Mouse (Mus musculus) macrophage (primary cell): ENCODE data around the gene Mrc1. TPM values are rescaled to one million over a fixed set of nuclear protein-coding genes. Genes with fewer than 3 reads are reported as not detected.
"Not testable (repeated sequence)": the region's sequence is repeated elsewhere in the genome, so short reads cannot be mapped to it uniquely, and the experiment has no call there.

Experiments
- H3K27ac ChIP-seq: fragments of 350-480 bp; formaldehyde crosslinking; 2 replicates; pipeline ENCODE4 v1.9.0; 2021
- H3K36me3 ChIP-seq: fragments of 350-480 bp; formaldehyde crosslinking; 2 replicates; pipeline ENCODE4 v1.9.0; 2021; ENCODE audit errors: inconsistent target
- H3K4me3 ChIP-seq: fragments of 350-480 bp; formaldehyde crosslinking; 2 replicates; pipeline ENCODE4 v1.9.0; 2021; ENCODE audit errors: inconsistent target
- H3K79me2 ChIP-seq: fragments of 350-480 bp; formaldehyde crosslinking; 2 replicates; pipeline ENCODE4 v1.9.0; 2021; ENCODE audit errors: inconsistent target
- WGBS: methylation state at CpG from one replicate; pipeline ENCODE4 v1.1.7; 2026; ENCODE audit warnings: inconsistent platforms; ENCODE audit not compliant: missing documents; 5-methylcytosine and 5-hydroxymethylcytosine counted together
- polyA plus RNA-seq: library from polyadenylated mRNA; stranded (reverse); fragments of 250-400 nt; gene quantifications from 3 replicates; pipeline ENCODE4 v1.2.4, GENCODE M21; 2018; ENCODE audit warnings: inconsistent platforms
- total RNA-seq, 78 experiments: library from RNA; depleted of rRNA; stranded (reverse); fragments of 250-400 nt; gene quantifications; 1 replicate in 9 of 78; 2 replicates in 24 of 78; 3 replicates in 43 of 78; 4 replicates in 2 of 78; pipeline ENCODE4 v1.2.4; 2018; ENCODE audit warnings: inconsistent platforms in 56 of 78

Gene Mrc1
- 1,000 to 10,000 TPM in 1 of 26 experiments, 100 to 1,000 TPM in 23, 10 to 100 TPM in 2; 34.8 to 1,051 (median 333) TPM for total RNA-seq (2018; cell fraction: chromatin; rRNA removed)
- total RNA-seq (2018; cell fraction: cytosol; rRNA removed) = 100 to 1,000 TPM in 15 of 26 experiments, 10 to 100 TPM in 11; 59.1 to 579 (median 243) TPM
- 1,000 to 10,000 TPM in 7 of 26 experiments, 100 to 1,000 TPM in 19; 105 to 2,075 (median 421) TPM for total RNA-seq (2018; cell fraction: nucleus; rRNA removed)
- polyA plus RNA-seq = 311 to 697 TPM (median 500 TPM) in 3 replicates

- H3K27ac ChIP-seq = peak within 1 kb of the TSS; percentile 94
- H3K79me2 ChIP-seq = peaks cover 51% of the 10 kb centered on the region
- H3K36me3 ChIP-seq = no peaks in the 10 kb centered on the region
- 12% methylated on average over 3 of the region's 3 CpGs for WGBS
- H3K4me3 ChIP-seq = peak within 1 kb of the TSS; percentile 75
These were observed at the start of gene Mrc1 for GRCm38 (mm10) chr2:14229149-14229548. Gene Mrc1, plus strand, starts transcription at chr2:14229392.

- Histone ChIP-seq H3K79me2 (no peaks in the 10 kb centered on the region), H3K27ac (no peak overlapping the region), H3K4me3 (no peak overlapping the region), H3K36me3 (no peaks in the 10 kb centered on the region)
These were observed 44.8 kb upstream of the Mrc1 start for GRCm38 (mm10) chr2:14184375-14184774.

- Histone ChIP-seq H3K4me3 (no peak overlapping the region), H3K36me3 (no peaks in the 10 kb centered on the region), H3K27ac (peak overlapping the region; percentile 82), H3K79me2 (no peaks in the 10 kb centered on the region)
- WGBS = 69% methylated on average over 4 of the region's 4 CpGs
These were observed 38.5 kb upstream of the Mrc1 start for GRCm38 (mm10) chr2:14190684-14191083.

- H3K4me3 ChIP-seq = no peak overlapping the region
- H3K36me3 ChIP-seq = no peaks in the 10 kb centered on the region
- peak overlapping the region; percentile 82 for H3K27ac ChIP-seq
- no peaks in the 10 kb centered on the region for H3K79me2 ChIP-seq
- 53% methylated on average over 4 of the region's 4 CpGs for WGBS
These were observed 37.6 kb upstream of the Mrc1 start for GRCm38 (mm10) chr2:14191601-14192000.

GRCm38 (mm10) chr2:14192046-14192445 lies 37.1 kb upstream of the Mrc1 start:
- Histone ChIP-seq H3K79me2 (no peaks in the 10 kb centered on the region), H3K36me3 (no peaks in the 10 kb centered on the region), H3K4me3 (no peak overlapping the region), H3K27ac (peak overlapping the region; percentile 82)
- WGBS = 19% methylated on average over 6 of the region's 6 CpGs

- WGBS = no CpG with 5 or more reads among the region's 2 CpGs
These were observed 30.8 kb upstream of the Mrc1 start for GRCm38 (mm10) chr2:14198325-14198903.

GRCm38 (mm10) chr2:14199621-14200020 lies 29.6 kb upstream of the Mrc1 start:
- Histone ChIP-seq H3K4me3 (no peak overlapping the region), H3K27ac (peak overlapping the region; percentile 12; the same call in 1 of the 2 replicates), H3K36me3 (no peaks in the 10 kb centered on the region), H3K79me2 (no peaks in the 10 kb centered on the region)
- WGBS = 21% methylated on average over 2 of the region's 2 CpGs

More at GRCm38 (mm10) chr2:14198325-14198903, 30.8 kb upstream of the Mrc1 start:
- not testable (repeated sequence) for H3K36me3 ChIP-seq, H3K4me3 ChIP-seq, H3K27ac ChIP-seq, H3K79me2 ChIP-seq

GRCm38 (mm10) chr2:14200879-14201445 lies 28.2 kb upstream of the Mrc1 start:
- not testable (repeated sequence) for H3K27ac ChIP-seq, H3K4me3 ChIP-seq, H3K36me3 ChIP-seq, H3K79me2 ChIP-seq
- WGBS = no CpG with 5 or more reads among the region's 2 CpGs

GRCm38 (mm10) chr2:14204308-14204707 lies 24.9 kb upstream of the Mrc1 start:
- Histone ChIP-seq H3K4me3 (no peak overlapping the region), H3K27ac (peak overlapping the region; percentile 96), H3K79me2 (no peaks in the 10 kb centered on the region), H3K36me3 (no peaks in the 10 kb centered on the region)
- WGBS = 50% methylated on average over 1 of the region's 1 CpGs

GRCm38 (mm10) chr2:14206798-14207197 lies 22.4 kb upstream of the Mrc1 start:
- H3K27ac ChIP-seq = peak overlapping the region; percentile 96
- no peak overlapping the region for H3K4me3 ChIP-seq
- WGBS = 13% methylated on average over 3 of the region's 4 CpGs
- H3K79me2 ChIP-seq = no peaks in the 10 kb centered on the region
- H3K36me3 ChIP-seq = no peaks in the 10 kb centered on the region

GRCm38 (mm10) chr2:14210731-14211130 lies 18.5 kb upstream of the Mrc1 start:
- H3K79me2 ChIP-seq = no peaks in the 10 kb centered on the region
- H3K36me3 ChIP-seq = no peaks in the 10 kb centered on the region
- peak overlapping the region; percentile 79 for H3K27ac ChIP-seq
- no peak overlapping the region for H3K4me3 ChIP-seq
- WGBS = 55% methylated on average over 1 of the region's 1 CpGs

GRCm38 (mm10) chr2:14211606-14212005 lies 17.6 kb upstream of the Mrc1 start:
- H3K36me3 ChIP-seq = no peaks in the 10 kb centered on the region
- peak overlapping the region; percentile 79 for H3K27ac ChIP-seq
- no peaks in the 10 kb centered on the region for H3K79me2 ChIP-seq
- no peak overlapping the region for H3K4me3 ChIP-seq

- 90% methylated on average over 3 of the region's 3 CpGs for WGBS
- Histone ChIP-seq H3K36me3 (no peaks in the 10 kb centered on the region), H3K27ac (no peak overlapping the region), H3K4me3 (no peak overlapping the region), H3K79me2 (no peaks in the 10 kb centered on the region)
These were observed 14.4 kb upstream of the Mrc1 start for GRCm38 (mm10) chr2:14214764-14215163.

- H3K27ac ChIP-seq = no peak overlapping the region
- 85% methylated on average over 3 of the region's 3 CpGs for WGBS
- H3K79me2 ChIP-seq = no peaks in the 10 kb centered on the region
- no peak overlapping the region for H3K4me3 ChIP-seq
- H3K36me3 ChIP-seq = no peaks in the 10 kb centered on the region
These were observed 12.5 kb upstream of the Mrc1 start for GRCm38 (mm10) chr2:14216653-14217052.

GRCm38 (mm10) chr2:14218126-14218525 lies 11.1 kb upstream of the Mrc1 start:
- Histone ChIP-seq H3K36me3 (no peaks in the 10 kb centered on the region), H3K4me3 (no peak overlapping the region), H3K27ac (no peak overlapping the region), H3K79me2 (no peaks in the 10 kb centered on the region)
- WGBS = 95% methylated on average over 6 of the region's 6 CpGs
